ENCODE assay signal across 8 mouse cellular contexts in the genomic region with DNA sequence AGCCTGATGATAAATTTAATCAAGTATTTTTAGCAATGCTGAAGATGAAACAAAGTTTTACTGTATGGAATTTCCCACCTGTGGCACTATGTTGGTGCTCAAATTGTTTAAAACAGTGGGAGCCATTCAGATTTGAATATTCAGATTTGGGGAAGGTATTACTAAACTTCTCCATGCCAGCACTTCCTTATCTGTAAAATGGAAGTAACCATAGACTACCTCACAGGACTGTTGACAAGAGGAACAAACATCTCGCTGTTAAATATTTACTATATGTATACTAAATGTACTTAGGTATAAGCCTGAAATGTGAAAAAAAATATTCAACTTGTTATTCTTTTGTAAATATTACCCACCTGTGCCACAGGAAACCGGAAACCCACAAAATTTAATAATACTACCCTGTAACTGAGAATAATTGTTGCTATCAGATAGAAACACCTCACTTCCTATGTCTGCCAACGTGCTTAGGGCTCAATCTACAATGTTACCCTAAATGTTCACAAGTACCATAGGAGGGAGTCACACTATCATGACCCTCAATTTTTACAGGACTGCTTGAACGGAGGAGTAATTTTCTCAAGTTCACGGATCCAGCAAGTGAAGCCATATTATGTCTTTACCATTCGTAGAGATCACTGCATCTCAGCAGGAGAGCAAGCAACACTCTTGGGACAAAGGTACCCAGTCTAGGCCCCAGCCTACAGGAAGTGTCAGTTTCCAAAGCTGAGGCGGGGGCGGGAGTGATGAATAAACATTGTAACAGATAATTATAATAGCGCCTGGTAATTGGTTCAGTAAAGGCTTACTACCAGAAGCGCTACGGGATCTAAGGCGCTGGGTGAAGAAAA. TPM values are rescaled to one million over a fixed set of nuclear protein-coding genes. Genes with fewer than 3 reads are reported as not detected.
A peak's percentile ranks its signal among the peaks of the same experiment; 100 is the strongest.
DNase-seq lines count a peak whose midpoint lies in the region; ATAC-seq and TF ChIP-seq lines count a peak whose summit lies in the region.

No protein-coding gene starts in this region.

- no peak for TF ChIP-seq CTCF in kidney, adult 2 months (conservative IDR thresholded peaks at IDR 0.05; ENCODE audit: insufficient read depth, insufficient read length, low read depth, low read length)
- no peak for TF ChIP-seq CTCF in bone marrow macrophage, adult 2 months (IDR thresholded peaks at IDR 0.05; ENCODE audit: low read depth, low read length)

- no peaks in the 10 kb centered on the region for H3K27me3 ChIP-seq in kidney, adult 2 months (replicated peaks; ENCODE audit: control insufficient read depth, insufficient read depth, low read length)
- no peaks in the 10 kb centered on the region for H3K27me3 ChIP-seq in hindbrain, embryonic 15.5 days
- H3K27me3 ChIP-seq in midbrain, embryonic 13.5 days: no peaks in the 10 kb centered on the region

- H3K27ac ChIP-seq in kidney, adult 2 months (ENCODE audit: insufficient read depth, low read depth, low read length): peak overlapping the region; percentile 64
- H3K27ac ChIP-seq in bone marrow macrophage, adult 2 months (ENCODE audit: insufficient read depth, low read depth, low read length): peak overlapping the region; percentile 19
- H3K27ac ChIP-seq in hindbrain, embryonic 15.5 days (replicated peaks): peak overlapping the region; percentile 73
- peak overlapping the region; percentile 51 for H3K27ac ChIP-seq in midbrain, embryonic 13.5 days

- TF ChIP-seq POLR2A in kidney, adult 2 months (IDR thresholded peaks at IDR 0.05; ENCODE audit: low read depth, low read length): no peak
- no peak for TF ChIP-seq POLR2A in bone marrow macrophage, adult 2 months (IDR thresholded peaks at IDR 0.05; ENCODE audit: borderline replicate concordance, low read depth, low read length)

- no peak for DNase-seq in kidney, adult 2 months
- no peak for DNase-seq in kidney, adult 8-10 months
- no peak for DNase-seq in right cerebral cortex, postnatal 25 days
- no peak for DNase-seq in adrenal gland, adult 18-20 months (ENCODE audit: low spot score in 2 of 2)
- DNase-seq in cerebellum, postnatal 36 days: no peak

- H3K4me3 ChIP-seq in kidney, adult 2 months (ENCODE audit: insufficient read depth, low read depth, low read length): peak overlapping the region; percentile 86
- peak overlapping the region; percentile 83 for H3K4me3 ChIP-seq in bone marrow macrophage, adult 2 months (ENCODE audit: insufficient read depth, low read length)
- peak overlapping the region; percentile 82 for H3K4me3 ChIP-seq in hindbrain, embryonic 15.5 days
- H3K4me3 ChIP-seq in midbrain, embryonic 13.5 days (replicated peaks): peak overlapping the region; percentile 75

- peak overlapping the region; percentile 83 for H3K9ac ChIP-seq in hindbrain, embryonic 15.5 days
- H3K9ac ChIP-seq in midbrain, embryonic 13.5 days (replicated peaks): peak overlapping the region; percentile 80

- H3K9me3 ChIP-seq in hindbrain, embryonic 15.5 days: no peaks in the 10 kb centered on the region
- H3K9me3 ChIP-seq in midbrain, embryonic 13.5 days: no peaks in the 10 kb centered on the region

- H3K36me3 ChIP-seq in kidney, adult 2 months (ENCODE audit: control insufficient read depth, insufficient read depth, low read length): peaks cover 4% of the 10 kb centered on the region; the same call in 1 of the 2 replicates
- H3K36me3 ChIP-seq in hindbrain, embryonic 15.5 days: peaks cover 4% of the 10 kb centered on the region; the same call in 1 of the 2 replicates
- peaks cover 11% of the 10 kb centered on the region for H3K36me3 ChIP-seq in midbrain, embryonic 13.5 days

- 16% methylated on average over 12 of the region's 12 CpGs for WGBS in kidney, adult 2 months
- 15% methylated on average over 12 of the region's 12 CpGs for WGBS in hindbrain, embryonic 15.5 days
- WGBS in midbrain, embryonic 13.5 days: 16% methylated on average over 12 of the region's 12 CpGs

- peaks cover 4% of the 10 kb centered on the region for H3K4me1 ChIP-seq in kidney, adult 2 months (ENCODE audit: control insufficient read depth, insufficient read depth, low read length)
- no peaks in the 10 kb centered on the region for H3K4me1 ChIP-seq in bone marrow macrophage, adult 2 months (ENCODE audit: control insufficient read depth, insufficient read depth, low read length)
- H3K4me1 ChIP-seq in hindbrain, embryonic 15.5 days (replicated peaks): peaks cover 16% of the 10 kb centered on the region
- peaks cover 12% of the 10 kb centered on the region for H3K4me1 ChIP-seq in midbrain, embryonic 13.5 days (replicated peaks)

- peak overlapping the region; percentile 92 for H3K4me2 ChIP-seq in hindbrain, embryonic 15.5 days
- peak overlapping the region; percentile 83 for H3K4me2 ChIP-seq in midbrain, embryonic 13.5 days (replicated peaks)

- peak; percentile 52 for ATAC-seq in hindbrain, embryonic 15.5 days (ENCODE audit: low FRiP score, low read depth)
- peak; percentile 64 for ATAC-seq in midbrain, embryonic 13.5 days

RNA-seq across cellular contexts. Expression of gene Lrp10, which starts 0.6 kb away (rescaled TPM):
- polyA plus RNA-seq in kidney, adult 2 months (2012; rRNA removed): 168 and 211 TPM in 2 replicates
- 64.2 and 81.2 TPM in 2 replicates for polyA plus RNA-seq in bone marrow macrophage, adult 2 months (2012; ENCODE audit: insufficient read depth, insufficient read length, missing spikeins)
- 30.3 and 34.3 TPM in 2 replicates for polyA plus RNA-seq in hindbrain, embryonic 15.5 days (2015; fragmentation: Nextera tagmentation; extraction: Ambion mirVana)
- polyA plus RNA-seq in midbrain, embryonic 13.5 days (2015; fragmentation: Nextera tagmentation; extraction: Ambion mirVana): 22.3 and 27.5 TPM in 2 replicates
- 100 to 1,000 TPM in 1 of 2 experiments, 10 to 100 TPM in 1; 95.4 to 119 TPM for total RNA-seq in adrenal gland, adult 18-20 months (2021)

RNA-seq across cellular contexts. Expression of gene Rem2, which starts 12.6 kb away (rescaled TPM):
- polyA plus RNA-seq in kidney, adult 2 months (2012; rRNA removed): 0.23 and 0.30 TPM in 2 replicates
- not detected in 2 replicates for polyA plus RNA-seq in bone marrow macrophage, adult 2 months (2012; ENCODE audit: insufficient read depth, insufficient read length, missing spikeins)
- polyA plus RNA-seq in hindbrain, embryonic 15.5 days (2015; fragmentation: Nextera tagmentation; extraction: Ambion mirVana): 39.7 and 42.2 TPM in 2 replicates
- polyA plus RNA-seq in midbrain, embryonic 13.5 days (2015; fragmentation: Nextera tagmentation; extraction: Ambion mirVana): 44.3 and 52.3 TPM in 2 replicates
- total RNA-seq in adrenal gland, adult 18-20 months (2021): 1 to 10 TPM in 1 of 2 experiments, under 1 TPM in 1; 0.26 to 1.1 TPM

RNA-seq across cellular contexts. Expression of gene Mmp14, which starts 31.9 kb away (rescaled TPM):
- 37.2 and 42.1 TPM in 2 replicates for polyA plus RNA-seq in kidney, adult 2 months (2012; rRNA removed)
- 20.2 and 24.9 TPM in 2 replicates for polyA plus RNA-seq in bone marrow macrophage, adult 2 months (2012; ENCODE audit: insufficient read depth, insufficient read length, missing spikeins)
- 51.1 and 53.4 TPM in 2 replicates for polyA plus RNA-seq in hindbrain, embryonic 15.5 days (2015; fragmentation: Nextera tagmentation; extraction: Ambion mirVana)
- polyA plus RNA-seq in midbrain, embryonic 13.5 days (2015; fragmentation: Nextera tagmentation; extraction: Ambion mirVana): 50.1 and 55.9 TPM in 2 replicates
- 10 to 100 TPM; 26.4 to 38.4 TPM for total RNA-seq in adrenal gland, adult 18-20 months (2021)

RNA-seq across cellular contexts. Expression of gene Mrpl52, which starts 36.6 kb away (rescaled TPM):
- polyA plus RNA-seq in kidney, adult 2 months (2012; rRNA removed): 366 and 425 TPM in 2 replicates
- 88.5 and 89.7 TPM in 2 replicates for polyA plus RNA-seq in bone marrow macrophage, adult 2 months (2012; ENCODE audit: insufficient read depth, insufficient read length, missing spikeins)
- polyA plus RNA-seq in hindbrain, embryonic 15.5 days (2015; fragmentation: Nextera tagmentation; extraction: Ambion mirVana): 241 and 251 TPM in 2 replicates
- 278 and 280 TPM in 2 replicates for polyA plus RNA-seq in midbrain, embryonic 13.5 days (2015; fragmentation: Nextera tagmentation; extraction: Ambion mirVana)
- 100 to 1,000 TPM; 180 to 210 TPM for total RNA-seq in adrenal gland, adult 18-20 months (2021)

RNA-seq across cellular contexts. Expression of gene Slc7a7, which starts 45.8 kb away (rescaled TPM):
- 454 and 464 TPM in 2 replicates for polyA plus RNA-seq in kidney, adult 2 months (2012; rRNA removed)
- polyA plus RNA-seq in bone marrow macrophage, adult 2 months (2012; ENCODE audit: insufficient read depth, insufficient read length, missing spikeins): 30.9 and 32.7 TPM in 2 replicates
- 4.5 and 5.9 TPM in 2 replicates for polyA plus RNA-seq in hindbrain, embryonic 15.5 days (2015; fragmentation: Nextera tagmentation; extraction: Ambion mirVana)
- 5.3 and 5.9 TPM in 2 replicates for polyA plus RNA-seq in midbrain, embryonic 13.5 days (2015; fragmentation: Nextera tagmentation; extraction: Ambion mirVana)
- 1 to 10 TPM; 3.1 to 4.5 TPM for total RNA-seq in adrenal gland, adult 18-20 months (2021)

Comparison
In these comparisons a context has a peak if more than half of its experiments do, and no peak if none do; other contexts are left out.
1. H3K27ac ChIP-seq: peak in every context shown above with its lines; median percentile 73 in hindbrain, embryonic 15.5 days; 64 in kidney, adult 2 months; 51 in midbrain, embryonic 13.5 days; 19 in bone marrow macrophage, adult 2 months.
2. RNA of gene Rem2, which starts 12.6 kb away (polyA plus RNA-seq): 44.3 to 52.3 TPM in midbrain, embryonic 13.5 days and 39.7 to 42.2 TPM in hindbrain, embryonic 15.5 days; 0.23 to 0.30 TPM in kidney, adult 2 months and not detected in bone marrow macrophage, adult 2 months; every median in the first group is over 10 times any median in the second.
3. Peak in every context shown above with its lines, with median percentiles within 50 percentile points of each other: H3K4me3 ChIP-seq.